Mouse (Mus musculus): ENCODE data around the gene Stk39.

- TF ChIP-seq GATA1 (IDR thresholded peaks at IDR 0.05; ENCODE audit: low read length) (no peak), TAL1 (IDR thresholded peaks at IDR 0.05; ENCODE audit: low read length) (no peak)
Observed at GRCm38 (mm10) chr2:68288106-68288505, 184.0 kb downstream of the Stk39 start.

All from erythroblast, embryonic 14.5 days (primary cell).